ENCODE assay signal across 8 mouse cellular contexts in the genomic region with DNA sequence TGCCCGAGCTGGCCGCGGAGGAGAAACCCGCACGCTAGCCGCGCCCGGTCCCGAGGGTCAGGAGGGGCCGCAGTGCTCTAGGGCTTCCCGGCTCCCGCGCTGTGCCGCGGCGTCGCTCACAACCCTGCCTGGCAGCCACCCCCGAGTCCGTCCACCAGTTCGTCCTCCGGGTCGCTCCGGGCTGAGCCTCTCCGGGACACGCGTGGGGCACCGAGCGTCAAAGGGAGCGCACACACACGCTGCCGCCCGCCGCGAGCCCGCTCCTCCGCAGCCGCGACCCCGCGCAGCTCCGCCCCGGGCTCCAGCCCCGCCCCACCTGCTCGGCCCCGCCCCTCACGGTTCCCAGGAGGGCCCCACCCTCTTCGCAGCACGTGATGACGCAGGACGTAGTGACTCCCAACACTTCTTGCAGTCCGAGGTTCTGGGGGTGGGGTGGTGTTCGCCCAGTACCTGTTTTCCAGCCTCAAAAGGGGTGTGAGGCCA. TPM values are rescaled to one million over a fixed set of nuclear protein-coding genes. Genes with fewer than 3 reads are reported as not detected.
DNase-seq lines count a peak whose midpoint lies in the region; ATAC-seq lines count a peak whose summit lies in the region.

A gene (minus strand): TSS at position 285 of the 483 bp plus-strand sequence.

- peak; percentile 97 for ATAC-seq in hindbrain, embryonic 12.5 days (ENCODE audit: low FRiP score)

- H3K36me3 ChIP-seq in hindbrain, embryonic 12.5 days: no peaks in the 10 kb centered on the region

- no peak within 1 kb of the TSS for H3K27ac ChIP-seq in hindbrain, embryonic 12.5 days

- peak within 1 kb of the TSS; percentile 97 for H3K4me2 ChIP-seq in hindbrain, embryonic 12.5 days (replicated peaks)

- peak within 1 kb of the TSS; percentile 67 for H3K9ac ChIP-seq in hindbrain, embryonic 12.5 days

- WGBS in hindbrain, embryonic 12.5 days: under 1% methylated on average over 52 of the region's 52 CpGs

- DNase-seq in Muller cell, postnatal 12 days (ENCODE audit: inconsistent ontology term): peak; percentile 87
- DNase-seq in cerebellum, adult 8-10 months: peak; percentile 81
- DNase-seq in frontal cortex, postnatal 10 days (ENCODE audit: low spot score in 2 of 2): peak; percentile 71 to 80
- peak; percentile 70 to 81 for DNase-seq in layer of hippocampus, postnatal 14 days (ENCODE audit: low spot score in 2 of 2)
- peak; percentile 91 for DNase-seq in lung, postnatal 10 days
- DNase-seq in ovary, postnatal 14 days (ENCODE audit: low spot score): peak; percentile 79
- peak; percentile 81 to 90 for DNase-seq in thymus, postnatal 10 days (ENCODE audit: low spot score in 2 of 2)

- peaks cover 8% of the 10 kb centered on the region; the same call in 1 of the 2 replicates for H3K27me3 ChIP-seq in hindbrain, embryonic 12.5 days

- H3K9me3 ChIP-seq in hindbrain, embryonic 12.5 days (replicated peaks): no peaks in the 10 kb centered on the region

- H3K4me3 ChIP-seq in hindbrain, embryonic 12.5 days: peak within 1 kb of the TSS; percentile 71

- no peaks in the 10 kb centered on the region; the same call in 1 of the 2 replicates for H3K4me1 ChIP-seq in hindbrain, embryonic 12.5 days

RNA-seq across cellular contexts. Expression of the gene that starts here (rescaled TPM):
- polyA plus RNA-seq in hindbrain, embryonic 12.5 days (2016; fragmentation: Nextera tagmentation; extraction: Ambion mirVana): 5.5 and 7.0 TPM in 2 replicates
- total RNA-seq in layer of hippocampus, postnatal 14 days (2021): 10 to 100 TPM in 1 of 2 experiments, 1 to 10 TPM in 1; 9.7 to 10.1 TPM
